Mouse (Mus musculus): ENCODE measurements at regions not wholly inside any gene's neighbourhood (a gene's known extent, or its start where the extent isn't known, plus 50 kb on each side); places are given as distances from the start of the nearest gene placed in this dataset.
A peak's percentile ranks its signal among the peaks of the same experiment; 100 is the strongest.

DNA sequence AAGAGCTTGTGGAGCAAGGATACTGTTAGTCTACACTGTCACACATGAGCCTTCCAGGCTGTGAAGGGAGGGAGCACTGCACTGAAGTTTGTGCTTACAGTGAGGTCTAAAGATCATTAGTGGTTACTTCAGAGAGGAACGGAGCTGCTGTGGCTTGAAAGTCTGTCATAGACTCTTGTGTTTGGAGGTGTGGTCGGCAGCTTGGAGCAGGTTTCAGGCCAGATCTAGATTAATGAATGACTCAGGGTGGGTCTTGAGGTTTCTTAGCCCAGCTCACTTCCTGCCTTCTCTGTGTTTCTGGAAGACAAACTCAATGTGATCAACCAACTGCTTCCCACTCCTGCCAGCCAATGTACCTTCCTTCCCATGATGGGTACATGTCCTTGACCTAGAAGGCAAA, 242.9 kb upstream of the 1700056E22Rik start:
- Histone ChIP-seq H3K27ac (ENCODE audit: control insufficient read depth, insufficient read depth, low read depth, low read length) (no peak overlapping the region), H3K36me3 (ENCODE audit: control insufficient read depth, insufficient read depth, low read length) (no peaks in the 10 kb centered on the region), H3K4me3 (ENCODE audit: control insufficient read depth, low read depth, low read length) (no peak overlapping the region), H3K4me1 (ENCODE audit: control insufficient read depth, insufficient read depth, low read length) (no peaks in the 10 kb centered on the region), H3K27me3 (ENCODE audit: control insufficient read depth, insufficient read depth, low read length) (no peaks in the 10 kb centered on the region)
- TF ChIP-seq CTCF (IDR thresholded peaks at IDR 0.05; ENCODE audit: control insufficient read depth, insufficient read depth, insufficient replicate concordance, low read depth, low read length) (no peak), POLR2A (IDR thresholded peaks at IDR 0.05; ENCODE audit: control insufficient read depth, low read depth, low read length) (no peak)

DNA sequence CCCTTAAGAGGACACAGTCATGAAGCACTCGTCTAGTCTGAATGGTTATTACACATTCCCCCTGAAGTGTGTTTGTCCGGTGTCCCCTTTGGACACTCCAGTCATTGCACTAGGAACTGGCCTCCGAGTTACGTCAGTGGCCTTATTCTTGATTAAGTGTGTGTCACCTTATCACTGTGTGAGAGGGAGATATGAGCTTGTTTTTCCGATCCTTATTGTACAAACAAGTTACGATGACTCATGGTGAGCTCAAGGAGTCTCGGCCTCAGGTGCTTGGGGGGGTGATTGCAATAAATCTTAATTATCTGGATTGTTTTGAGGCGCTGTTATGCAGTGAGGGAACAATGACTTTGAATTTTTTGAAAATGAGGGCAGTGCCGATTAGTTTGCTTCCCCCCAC, 241.8 kb upstream of the 1700056E22Rik start:
- TF ChIP-seq CTCF (IDR thresholded peaks at IDR 0.05; ENCODE audit: control insufficient read depth, insufficient read depth, insufficient replicate concordance, low read depth, low read length) (no peak), POLR2A (IDR thresholded peaks at IDR 0.05; ENCODE audit: control insufficient read depth, low read depth, low read length) (no peak)
- no peaks in the 10 kb centered on the region for H3K36me3 ChIP-seq (ENCODE audit: control insufficient read depth, insufficient read depth, low read length)
- no peaks in the 10 kb centered on the region for H3K4me1 ChIP-seq (ENCODE audit: control insufficient read depth, insufficient read depth, low read length)

DNA sequence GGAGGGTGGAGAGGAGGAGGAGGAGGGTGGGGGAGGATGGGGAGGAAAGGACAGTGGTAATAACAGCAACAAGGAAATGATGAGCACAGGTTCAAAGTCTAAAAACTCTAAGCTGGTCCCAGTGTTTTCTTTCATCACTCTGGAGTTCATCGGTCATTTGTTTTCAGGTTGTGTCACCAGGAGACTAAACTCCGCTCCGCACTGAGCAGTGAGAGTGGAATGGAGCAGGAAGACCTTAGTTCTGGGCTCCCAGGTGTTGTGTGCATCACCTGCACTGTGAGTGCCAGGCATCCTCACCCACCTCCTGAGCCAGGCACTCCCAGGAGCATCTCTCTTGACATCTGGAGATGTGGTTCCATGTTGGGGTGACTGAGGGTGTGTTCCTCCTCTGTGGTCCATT, 241.3 kb upstream of the 1700056E22Rik start:
- H3K36me3 ChIP-seq (ENCODE audit: control insufficient read depth, insufficient read depth, low read length), result no peaks in the 10 kb centered on the region
- H3K27ac ChIP-seq (ENCODE audit: control insufficient read depth, insufficient read depth, low read depth, low read length), result no peak overlapping the region

More for the DNA sequence above, 241.8 kb upstream of the 1700056E22Rik start:
- Histone ChIP-seq H3K4me3 (ENCODE audit: control insufficient read depth, low read depth, low read length) (no peak overlapping the region), H3K27me3 (ENCODE audit: control insufficient read depth, insufficient read depth, low read length) (no peaks in the 10 kb centered on the region), H3K27ac (ENCODE audit: control insufficient read depth, insufficient read depth, low read depth, low read length) (no peak overlapping the region)

DNA sequence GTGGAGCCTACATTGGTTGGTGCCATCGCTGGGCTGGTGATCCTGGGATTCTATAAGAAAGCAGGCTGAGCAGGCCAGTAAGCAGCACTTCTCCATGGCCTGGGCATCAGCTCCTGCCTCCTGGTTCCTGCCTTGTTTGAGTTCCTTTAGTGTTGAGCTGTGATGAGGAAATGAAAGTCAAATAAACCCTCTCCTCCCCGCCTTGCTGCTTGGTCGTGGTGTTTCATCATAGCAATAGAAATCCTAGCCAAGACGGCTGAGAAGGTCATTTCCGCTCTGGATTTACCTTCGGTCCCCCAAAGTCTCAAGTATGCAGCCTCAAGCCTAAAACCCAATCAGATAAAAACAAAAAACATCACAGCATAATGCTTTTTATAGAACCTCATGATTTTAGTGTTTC, 240.6 kb upstream of the 1700056E22Rik start:
- Histone ChIP-seq H3K4me1 (ENCODE audit: control insufficient read depth, insufficient read depth, low read length) (no peaks in the 10 kb centered on the region), H3K27ac (ENCODE audit: control insufficient read depth, insufficient read depth, low read depth, low read length) (no peak overlapping the region), H3K36me3 (ENCODE audit: control insufficient read depth, insufficient read depth, low read length) (no peaks in the 10 kb centered on the region), H3K27me3 (ENCODE audit: control insufficient read depth, insufficient read depth, low read length) (no peaks in the 10 kb centered on the region), H3K4me3 (ENCODE audit: control insufficient read depth, low read depth, low read length) (no peak overlapping the region)
- TF ChIP-seq POLR2A (IDR thresholded peaks at IDR 0.05; ENCODE audit: control insufficient read depth, low read depth, low read length) (no peak), CTCF (IDR thresholded peaks at IDR 0.05; ENCODE audit: control insufficient read depth, insufficient read depth, insufficient replicate concordance, low read depth, low read length) (no peak)

More for the DNA sequence above, 241.3 kb upstream of the 1700056E22Rik start:
- TF ChIP-seq CTCF (IDR thresholded peaks at IDR 0.05; ENCODE audit: control insufficient read depth, insufficient read depth, insufficient replicate concordance, low read depth, low read length) (no peak), POLR2A (IDR thresholded peaks at IDR 0.05; ENCODE audit: control insufficient read depth, low read depth, low read length) (no peak)
- Histone ChIP-seq H3K27me3 (ENCODE audit: control insufficient read depth, insufficient read depth, low read length) (no peaks in the 10 kb centered on the region), H3K4me1 (ENCODE audit: control insufficient read depth, insufficient read depth, low read length) (no peaks in the 10 kb centered on the region), H3K4me3 (ENCODE audit: control insufficient read depth, low read depth, low read length) (no peak overlapping the region)

DNA sequence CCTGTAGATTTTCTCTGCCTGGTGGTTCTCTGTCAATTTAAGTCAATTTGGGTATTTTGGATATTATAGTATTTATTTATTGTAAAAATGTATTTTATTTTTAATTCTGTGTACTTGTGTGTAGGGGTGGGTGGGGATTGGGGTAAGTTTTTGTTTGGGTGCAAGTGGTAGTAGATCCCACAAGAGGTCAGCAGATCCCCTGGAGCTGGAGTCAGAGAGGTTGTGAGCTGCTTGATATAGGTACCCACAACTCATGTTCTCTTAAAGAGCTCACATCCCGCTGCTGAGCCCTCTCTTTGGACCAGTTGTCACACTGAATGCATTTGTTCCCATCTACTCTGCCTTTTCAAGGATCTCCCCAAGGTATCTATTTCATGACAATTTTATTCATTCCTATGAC, 239.6 kb upstream of the 1700056E22Rik start:
- H3K27me3 ChIP-seq (ENCODE audit: control insufficient read depth, insufficient read depth, low read length), result no peaks in the 10 kb centered on the region
- H3K36me3 ChIP-seq (ENCODE audit: control insufficient read depth, insufficient read depth, low read length), result no peaks in the 10 kb centered on the region
- TF ChIP-seq POLR2A (IDR thresholded peaks at IDR 0.05; ENCODE audit: control insufficient read depth, low read depth, low read length) (no peak), CTCF (IDR thresholded peaks at IDR 0.05; ENCODE audit: control insufficient read depth, insufficient read depth, insufficient replicate concordance, low read depth, low read length) (no peak)
- H3K27ac ChIP-seq (ENCODE audit: control insufficient read depth, insufficient read depth, low read depth, low read length), result no peak overlapping the region
- no peak overlapping the region for H3K4me3 ChIP-seq (ENCODE audit: control insufficient read depth, low read depth, low read length)
- H3K4me1 ChIP-seq (ENCODE audit: control insufficient read depth, insufficient read depth, low read length), result no peaks in the 10 kb centered on the region

DNA sequence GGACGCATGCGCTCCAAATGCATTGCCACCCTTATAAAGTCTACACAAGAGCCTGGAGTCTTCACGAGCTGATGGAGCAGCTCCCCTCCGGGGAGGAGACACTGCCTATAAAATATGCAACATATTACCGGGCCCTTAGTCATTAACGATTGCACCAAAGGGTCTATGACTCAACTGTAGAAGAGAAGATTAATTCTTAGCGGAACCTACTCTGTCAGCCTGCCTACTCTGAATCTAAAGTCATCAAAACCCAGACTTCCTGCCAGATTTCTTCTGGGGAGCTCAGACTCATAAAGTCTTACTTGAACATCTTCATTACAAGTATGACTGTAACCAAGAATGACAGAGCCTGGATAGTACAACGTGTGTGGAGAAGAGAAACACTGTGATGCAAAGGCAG, 237.2 kb upstream of the 1700056E22Rik start:
- Histone ChIP-seq H3K27ac (ENCODE audit: control insufficient read depth, insufficient read depth, low read depth, low read length) (no peak overlapping the region), H3K36me3 (ENCODE audit: control insufficient read depth, insufficient read depth, low read length) (no peaks in the 10 kb centered on the region), H3K4me3 (ENCODE audit: control insufficient read depth, low read depth, low read length) (no peak overlapping the region), H3K4me1 (ENCODE audit: control insufficient read depth, insufficient read depth, low read length) (no peaks in the 10 kb centered on the region), H3K27me3 (ENCODE audit: control insufficient read depth, insufficient read depth, low read length) (no peaks in the 10 kb centered on the region)
- TF ChIP-seq CTCF (IDR thresholded peaks at IDR 0.05; ENCODE audit: control insufficient read depth, insufficient read depth, insufficient replicate concordance, low read depth, low read length), result no peak
- no peak for TF ChIP-seq POLR2A (IDR thresholded peaks at IDR 0.05; ENCODE audit: control insufficient read depth, low read depth, low read length)

DNA sequence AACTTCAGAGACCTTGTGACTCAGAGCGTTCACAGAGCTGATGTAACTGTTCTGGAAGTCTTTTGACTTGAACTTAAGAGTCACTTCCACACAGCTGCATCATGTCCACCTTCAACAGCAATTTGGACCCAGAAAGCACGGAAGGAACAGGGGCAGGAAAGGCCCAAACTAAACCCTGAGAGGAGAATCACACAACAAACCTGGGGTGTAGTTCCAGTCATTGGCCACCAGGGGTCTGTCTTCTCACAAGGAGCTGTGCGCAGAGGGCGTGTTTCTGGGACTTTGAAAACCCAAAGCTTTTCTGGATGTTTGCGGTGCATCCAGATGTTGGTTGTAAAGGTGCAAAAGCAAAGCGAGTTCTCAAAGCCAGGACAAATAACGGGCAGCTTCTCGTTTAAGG, 231.9 kb upstream of the 1700056E22Rik start:
- no peak overlapping the region for H3K27ac ChIP-seq (ENCODE audit: control insufficient read depth, insufficient read depth, low read depth, low read length)
- peaks cover 4% of the 10 kb centered on the region; the same call in 1 of the 2 replicates for H3K4me1 ChIP-seq (ENCODE audit: control insufficient read depth, insufficient read depth, low read length)
- no peaks in the 10 kb centered on the region for H3K36me3 ChIP-seq (ENCODE audit: control insufficient read depth, insufficient read depth, low read length)
- H3K27me3 ChIP-seq (ENCODE audit: control insufficient read depth, insufficient read depth, low read length), result no peaks in the 10 kb centered on the region
- H3K4me3 ChIP-seq (ENCODE audit: control insufficient read depth, low read depth, low read length), result no peak overlapping the region
- TF ChIP-seq POLR2A (IDR thresholded peaks at IDR 0.05; ENCODE audit: control insufficient read depth, low read depth, low read length), result no peak
- TF ChIP-seq CTCF (IDR thresholded peaks at IDR 0.05; ENCODE audit: control insufficient read depth, insufficient read depth, insufficient replicate concordance, low read depth, low read length), result peak; percentile 87

DNA sequence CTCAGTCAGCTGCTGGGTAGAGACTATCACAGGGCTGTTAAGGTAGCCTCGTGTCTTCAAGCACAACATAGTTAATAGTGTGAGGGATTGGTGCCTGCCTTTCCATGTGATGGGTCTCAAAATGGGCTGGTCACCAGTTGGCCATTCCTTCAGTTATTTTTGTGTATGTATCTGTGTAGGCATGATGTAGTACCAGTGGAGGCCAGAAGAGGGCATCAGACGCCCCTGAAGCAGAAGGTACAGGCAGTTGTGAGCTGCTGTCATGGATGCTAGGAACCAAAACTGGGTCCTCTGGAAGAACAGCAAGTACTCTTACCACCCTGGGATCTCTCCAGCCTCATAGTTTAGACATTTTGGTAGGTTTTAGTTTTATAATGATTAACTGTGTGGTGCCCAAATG, 228.9 kb upstream of the 1700056E22Rik start:
- Histone ChIP-seq H3K4me1 (ENCODE audit: control insufficient read depth, insufficient read depth, low read length) (peaks cover 4% of the 10 kb centered on the region; the same call in 1 of the 2 replicates), H3K27me3 (ENCODE audit: control insufficient read depth, insufficient read depth, low read length) (no peaks in the 10 kb centered on the region), H3K4me3 (ENCODE audit: control insufficient read depth, low read depth, low read length) (no peak overlapping the region), H3K36me3 (ENCODE audit: control insufficient read depth, insufficient read depth, low read length) (no peaks in the 10 kb centered on the region), H3K27ac (ENCODE audit: control insufficient read depth, insufficient read depth, low read depth, low read length) (no peak overlapping the region)
- TF ChIP-seq CTCF (IDR thresholded peaks at IDR 0.05; ENCODE audit: control insufficient read depth, insufficient read depth, insufficient replicate concordance, low read depth, low read length) (peak; percentile 80; the same call in 1 of the 2 replicates), POLR2A (IDR thresholded peaks at IDR 0.05; ENCODE audit: control insufficient read depth, low read depth, low read length) (no peak)
